Mouse (Mus musculus): ENCODE data around the gene Ctsz. TPM values are rescaled to one million over a fixed set of nuclear protein-coding genes. Genes with fewer than 3 reads are reported as not detected.

Gene Ctsz
- polyA plus RNA-seq, 1 experiment from 2014 or later: 118 TPM

GRCm38 (mm10) chr2:174463370-174463769 is 24.5 kb upstream of the Ctsz start:
- peak overlapping the region; percentile 73 for H3K4me3 ChIP-seq
- peak overlapping the region; percentile 79 for H3K27ac ChIP-seq (replicated peaks)
- peaks cover 67% of the 10 kb centered on the region for H3K36me3 ChIP-seq
- H3K9ac ChIP-seq: peak overlapping the region; percentile 88
- no peaks in the 10 kb centered on the region for H3K9me3 ChIP-seq
- H3K4me2 ChIP-seq: peak overlapping the region; percentile 84
- no peaks in the 10 kb centered on the region for H3K27me3 ChIP-seq (replicated peaks)
- 0 out of 2 replicates have a peak, but pooled peaks have one; percentile 12 for ATAC-seq (ENCODE audit: extremely low read depth, insufficient number of reproducible peaks, low FRiP score, low TSS enrichment)
- WGBS: 27% methylated on average over 10 of the region's 10 CpGs
- peaks cover 10% of the 10 kb centered on the region for H3K4me1 ChIP-seq

GRCm38 (mm10) chr2:174459365-174459764 is 20.5 kb upstream of the Ctsz start:
- peaks cover 30% of the 10 kb centered on the region for H3K36me3 ChIP-seq
- H3K4me3 ChIP-seq: no peak overlapping the region
- no peak overlapping the region for H3K9ac ChIP-seq
- no peak for ATAC-seq (ENCODE audit: extremely low read depth, insufficient number of reproducible peaks, low FRiP score, low TSS enrichment)
- no peaks in the 10 kb centered on the region for H3K27me3 ChIP-seq (replicated peaks)
- no peaks in the 10 kb centered on the region for H3K9me3 ChIP-seq
- no peak overlapping the region for H3K27ac ChIP-seq (replicated peaks)
- WGBS: 61% methylated on average over 2 of the region's 2 CpGs
- H3K4me1 ChIP-seq: peaks cover 10% of the 10 kb centered on the region
- no peak overlapping the region for H3K4me2 ChIP-seq

- Histone ChIP-seq H3K27ac (replicated peaks) (no peak overlapping the region), H3K36me3 (no peaks in the 10 kb centered on the region), H3K4me1 (peaks cover 5% of the 10 kb centered on the region), H3K4me3 (no peak overlapping the region), H3K9ac (no peak overlapping the region), H3K9me3 (no peaks in the 10 kb centered on the region), H3K4me2 (peak overlapping the region; percentile 6; the same call in 1 of the 2 replicates), H3K27me3 (replicated peaks) (no peaks in the 10 kb centered on the region)
- WGBS: 43% methylated on average over 7 of the region's 7 CpGs
- no peak for ATAC-seq (ENCODE audit: extremely low read depth, insufficient number of reproducible peaks, low FRiP score, low TSS enrichment)
Observed at GRCm38 (mm10) chr2:174453681-174454080, 14.8 kb upstream of the Ctsz start.

- Histone ChIP-seq H3K36me3 (no peaks in the 10 kb centered on the region), H3K9ac (no peak within 1 kb of the TSS), H3K9me3 (no peaks in the 10 kb centered on the region), H3K4me2 (no peak within 1 kb of the TSS), H3K27me3 (replicated peaks) (no peaks in the 10 kb centered on the region), H3K27ac (replicated peaks) (no peak within 1 kb of the TSS), H3K4me3 (no peak within 1 kb of the TSS), H3K4me1 (peaks cover 5% of the 10 kb centered on the region)
- 61% methylated on average over 4 of the region's 4 CpGs for WGBS
- no peak for ATAC-seq (ENCODE audit: extremely low read depth, insufficient number of reproducible peaks, low FRiP score, low TSS enrichment)
Observed at GRCm38 (mm10) chr2:174450353-174450752, 11.5 kb upstream of the Ctsz start, which contains the start of gene Tubb1. TSS of gene Tubb1 (plus strand) at chr2:174450695.

- Histone ChIP-seq H3K4me2 (no peak overlapping the region), H3K4me1 (peaks cover under 1% of the 10 kb centered on the region), H3K9ac (no peak overlapping the region), H3K9me3 (no peaks in the 10 kb centered on the region), H3K27ac (replicated peaks) (no peak overlapping the region), H3K27me3 (replicated peaks) (no peaks in the 10 kb centered on the region), H3K36me3 (no peaks in the 10 kb centered on the region), H3K4me3 (no peak overlapping the region)
- 81% methylated on average over 4 of the region's 4 CpGs for WGBS
- no peak for ATAC-seq (ENCODE audit: extremely low read depth, insufficient number of reproducible peaks, low FRiP score, low TSS enrichment)
Observed at GRCm38 (mm10) chr2:174448405-174448804, 9.6 kb upstream of the Ctsz start.

GRCm38 (mm10) chr2:174446905-174447304 is 8.1 kb upstream of the Ctsz start:
- Histone ChIP-seq H3K27ac (replicated peaks) (no peak overlapping the region), H3K4me1 (peaks cover 10% of the 10 kb centered on the region), H3K36me3 (no peaks in the 10 kb centered on the region), H3K9me3 (no peaks in the 10 kb centered on the region), H3K9ac (no peak overlapping the region), H3K4me2 (no peak overlapping the region), H3K27me3 (replicated peaks) (no peaks in the 10 kb centered on the region), H3K4me3 (no peak overlapping the region)
- 61% methylated on average over 8 of the region's 8 CpGs for WGBS
- no peak for ATAC-seq (ENCODE audit: extremely low read depth, insufficient number of reproducible peaks, low FRiP score, low TSS enrichment)

GRCm38 (mm10) chr2:174446492-174446891 is 7.7 kb upstream of the Ctsz start:
- no peak overlapping the region for H3K27ac ChIP-seq (replicated peaks)
- ATAC-seq (ENCODE audit: extremely low read depth, insufficient number of reproducible peaks, low FRiP score, low TSS enrichment): no peak
- WGBS: 63% methylated on average over 7 of the region's 7 CpGs

GRCm38 (mm10) chr2:174445018-174445417 is 6.2 kb upstream of the Ctsz start:
- Histone ChIP-seq H3K27me3 (replicated peaks) (no peaks in the 10 kb centered on the region), H3K4me2 (no peak overlapping the region), H3K9ac (no peak overlapping the region), H3K36me3 (no peaks in the 10 kb centered on the region), H3K9me3 (no peaks in the 10 kb centered on the region), H3K4me1 (peaks cover 17% of the 10 kb centered on the region), H3K27ac (replicated peaks) (no peak overlapping the region), H3K4me3 (no peak overlapping the region)
- ATAC-seq (ENCODE audit: extremely low read depth, insufficient number of reproducible peaks, low FRiP score, low TSS enrichment): no peak
- WGBS: 77% methylated on average over 6 of the region's 6 CpGs

More at GRCm38 (mm10) chr2:174446492-174446891, 7.7 kb upstream of the Ctsz start:
- H3K9ac ChIP-seq: no peak overlapping the region
- H3K27me3 ChIP-seq (replicated peaks): no peaks in the 10 kb centered on the region
- H3K4me2 ChIP-seq: no peak overlapping the region
- H3K36me3 ChIP-seq: no peaks in the 10 kb centered on the region
- H3K4me3 ChIP-seq: no peak overlapping the region
- no peaks in the 10 kb centered on the region for H3K9me3 ChIP-seq
- peaks cover 14% of the 10 kb centered on the region for H3K4me1 ChIP-seq

- no peaks in the 10 kb centered on the region for H3K36me3 ChIP-seq
- peaks cover 22% of the 10 kb centered on the region for H3K4me1 ChIP-seq
- H3K9ac ChIP-seq: no peak overlapping the region
- no peak overlapping the region for H3K4me3 ChIP-seq
- ATAC-seq (ENCODE audit: extremely low read depth, insufficient number of reproducible peaks, low FRiP score, low TSS enrichment): no peak
- H3K27me3 ChIP-seq (replicated peaks): no peaks in the 10 kb centered on the region
- no peak overlapping the region for H3K27ac ChIP-seq (replicated peaks)
- H3K9me3 ChIP-seq: no peaks in the 10 kb centered on the region
- WGBS: 68% methylated on average over 7 of the region's 7 CpGs
- no peak overlapping the region for H3K4me2 ChIP-seq
Observed at GRCm38 (mm10) chr2:174444359-174444758, 5.5 kb upstream of the Ctsz start.

GRCm38 (mm10) chr2:174443046-174443445 is 4.2 kb upstream of the Ctsz start:
- H3K4me1 ChIP-seq: peaks cover 32% of the 10 kb centered on the region
- no peaks in the 10 kb centered on the region for H3K9me3 ChIP-seq
- 50% methylated on average over 2 of the region's 2 CpGs for WGBS
- no peak overlapping the region for H3K4me3 ChIP-seq
- H3K27me3 ChIP-seq (replicated peaks): no peaks in the 10 kb centered on the region
- no peak overlapping the region for H3K4me2 ChIP-seq
- no peaks in the 10 kb centered on the region for H3K36me3 ChIP-seq
- no peak for ATAC-seq (ENCODE audit: extremely low read depth, insufficient number of reproducible peaks, low FRiP score, low TSS enrichment)
- peak overlapping the region; percentile 12; the same call in 1 of the 2 replicates for H3K27ac ChIP-seq (replicated peaks)
- H3K9ac ChIP-seq: no peak overlapping the region

GRCm38 (mm10) chr2:174442460-174442859 is 3.6 kb upstream of the Ctsz start:
- no peak for ATAC-seq (ENCODE audit: extremely low read depth, insufficient number of reproducible peaks, low FRiP score, low TSS enrichment)
- peak overlapping the region; percentile 12 for H3K27ac ChIP-seq (replicated peaks)
- 61% methylated on average over 9 of the region's 9 CpGs for WGBS

GRCm38 (mm10) chr2:174441898-174442297 is 3.1 kb upstream of the Ctsz start:
- Histone ChIP-seq H3K36me3 (no peaks in the 10 kb centered on the region), H3K27me3 (replicated peaks) (no peaks in the 10 kb centered on the region), H3K9me3 (no peaks in the 10 kb centered on the region), H3K4me3 (no peak overlapping the region), H3K4me2 (no peak overlapping the region), H3K9ac (no peak overlapping the region), H3K27ac (replicated peaks) (no peak overlapping the region), H3K4me1 (peaks cover 39% of the 10 kb centered on the region)
- 59% methylated on average over 4 of the region's 4 CpGs for WGBS
- no peak for ATAC-seq (ENCODE audit: extremely low read depth, insufficient number of reproducible peaks, low FRiP score, low TSS enrichment)

More at GRCm38 (mm10) chr2:174442460-174442859, 3.6 kb upstream of the Ctsz start:
- peaks cover 38% of the 10 kb centered on the region for H3K4me1 ChIP-seq
- H3K9me3 ChIP-seq: no peaks in the 10 kb centered on the region
- H3K27me3 ChIP-seq (replicated peaks): no peaks in the 10 kb centered on the region
- no peaks in the 10 kb centered on the region for H3K36me3 ChIP-seq
- H3K4me2 ChIP-seq: no peak overlapping the region
- no peak overlapping the region for H3K4me3 ChIP-seq
- no peak overlapping the region for H3K9ac ChIP-seq

Data from heart, embryonic 13.5 days (tissue).